Mouse (Mus musculus): ENCODE measurements at regions not wholly inside any gene's neighbourhood (a gene's known extent, or its start where the extent isn't known, plus 50 kb on each side); places are given as distances from the start of the nearest gene placed in this dataset.
"Not testable (repeated sequence)": the region's sequence is repeated elsewhere in the genome, so short reads cannot be mapped to it uniquely, and the experiment has no call there.

- DNase-seq = no peak
These were observed 831.3 kb downstream of the Pla2g4a start for GRCm38 (mm10) chr1:149129767-149130287.

GRCm38 (mm10) chr1:149129138-149129537, 832.0 kb downstream of the Pla2g4a start:
- DNase-seq = no peak

GRCm38 (mm10) chr1:149127709-149128108, 833.4 kb downstream of the Pla2g4a start:
- DNase-seq = no peak

- no peak for DNase-seq
These were observed 857.7 kb downstream of the Pla2g4a start for GRCm38 (mm10) chr1:149103396-149103795.

- no peak for DNase-seq
These were observed 863.7 kb downstream of the Pla2g4a start for GRCm38 (mm10) chr1:149097426-149097825.

GRCm38 (mm10) chr1:149074681-149075080, 886.4 kb downstream of the Pla2g4a start:
- no peak for DNase-seq

GRCm38 (mm10) chr1:149069570-149069969, 891.5 kb downstream of the Pla2g4a start:
- DNase-seq = no peak

GRCm38 (mm10) chr1:149063011-149063410, 898.1 kb downstream of the Pla2g4a start:
- DNase-seq = not testable (repeated sequence)

GRCm38 (mm10) chr1:149038188-149038967, 922.7 kb downstream of the Pla2g4a start:
- no peak for DNase-seq

GRCm38 (mm10) chr1:149028316-149028715, 932.8 kb downstream of the Pla2g4a start:
- DNase-seq = no peak

GRCm38 (mm10) chr1:149021734-149022133, 939.4 kb downstream of the Pla2g4a start:
- no peak for DNase-seq

- no peak for DNase-seq
These were observed 939.8 kb downstream of the Pla2g4a start for GRCm38 (mm10) chr1:149021273-149021672.

GRCm38 (mm10) chr1:149014559-149014958, 946.5 kb downstream of the Pla2g4a start:
- DNase-seq = no peak

GRCm38 (mm10) chr1:149010767-149011166, 950.3 kb downstream of the Pla2g4a start:
- DNase-seq = no peak

- no peak for DNase-seq
These were observed 961.0 kb downstream of the Pla2g4a start for GRCm38 (mm10) chr1:149000092-149000491.

GRCm38 (mm10) chr1:148993586-148993985, 967.5 kb downstream of the Pla2g4a start:
- peak; percentile 44 for DNase-seq

- no peak for DNase-seq
These were observed 983.7 kb downstream of the Pla2g4a start for GRCm38 (mm10) chr1:148977377-148977776.

GRCm38 (mm10) chr1:148965358-148965757, 995.7 kb downstream of the Pla2g4a start:
- peak; percentile 44 for DNase-seq

GRCm38 (mm10) chr1:148934366-148934765, 1026.7 kb downstream of the Pla2g4a start:
- DNase-seq = no peak

- no peak for DNase-seq
These were observed 1036.6 kb downstream of the Pla2g4a start for GRCm38 (mm10) chr1:148924506-148924905.

GRCm38 (mm10) chr1:148917062-148917461, 1044.0 kb downstream of the Pla2g4a start:
- no peak for DNase-seq

- DNase-seq = no peak
These were observed 1048.3 kb downstream of the Pla2g4a start for GRCm38 (mm10) chr1:148912819-148913218.

- DNase-seq = no peak
These were observed 1057.0 kb downstream of the Pla2g4a start for GRCm38 (mm10) chr1:148904067-148904466.

- no peak for DNase-seq
These were observed 1058.0 kb downstream of the Pla2g4a start for GRCm38 (mm10) chr1:148903093-148903492.

Data from embryo, embryonic 11 days (tissue).